Mouse (Mus musculus) hindbrain, embryonic 11.5 days (tissue): ENCODE data around the gene Nat8l. TPM values are rescaled to one million over a fixed set of nuclear protein-coding genes. Genes with fewer than 3 reads are reported as not detected.
A peak's percentile ranks its signal among the peaks of the same experiment; 100 is the strongest.

Experiments used
- ATAC-seq: fragments of 200-750 bp; cut with Nextera tagmentation; 2 replicates; pipeline ENCODE4 v1.8.0; 2017; ENCODE audit warnings: mild to moderate bottlenecking, moderate TSS enrichment, moderate library complexity; ENCODE audit not compliant: low FRiP score
- DNase-seq: peaks from one replicate; pipeline ENCODE4 v3.0.0-alpha.2; 2015; ENCODE audit warnings: low spot score
- H3K27ac ChIP-seq: fragments of 300-500 bp; sonication (generic); 2 replicates; pipeline ENCODE4 v1.5.1; 2014; ENCODE audit warnings: mild to moderate bottlenecking, low read depth, low read length
- H3K27me3 ChIP-seq: fragments of 300-500 bp; sonication (generic); 2 replicates; pipeline ENCODE4 v1.6.1; 2014; ENCODE audit warnings: mild to moderate bottlenecking, low read length, moderate library complexity, mixed read lengths; ENCODE audit not compliant: control insufficient read depth, insufficient read depth
- H3K36me3 ChIP-seq: fragments of 300-500 bp; sonication (generic); 2 replicates; pipeline ENCODE4 v1.6.1; 2014; ENCODE audit warnings: mild to moderate bottlenecking, low read length, moderate library complexity, mixed read lengths; ENCODE audit not compliant: control insufficient read depth, insufficient read depth
- H3K4me1 ChIP-seq: fragments of 300-500 bp; sonication (generic); replicated peaks from 2 replicates; pipeline ENCODE4 v1.6.1; 2014; ENCODE audit warnings: low read length, mixed read lengths; ENCODE audit not compliant: control insufficient read depth, insufficient read depth
- H3K4me2 ChIP-seq: fragments of 300-500 bp; sonication (generic); replicated peaks from 2 replicates; pipeline ENCODE4 v1.6.1; 2014; ENCODE audit warnings: mild to moderate bottlenecking, low read depth, low read length
- H3K4me3 ChIP-seq: fragments of 300-500 bp; sonication (generic); 2 replicates; pipeline ENCODE4 v1.5.1; 2014; ENCODE audit warnings: low read depth, low read length
- H3K9ac ChIP-seq: fragments of 300-500 bp; sonication (generic); 2 replicates; pipeline ENCODE4 v1.6.1; 2014; ENCODE audit warnings: low read depth, low read length
- H3K9me3 ChIP-seq: fragments of 300-500 bp; sonication (generic); 2 replicates; pipeline ENCODE4 v1.6.1; 2016; ENCODE audit warnings: low read length; ENCODE audit not compliant: control insufficient read depth
- WGBS: fragments of 180-500 bp; shearing (Covaris S2); extraction: QIAGEN DNeasy Blood & Tissue Kit; methylation state at CpG from one replicate; pipeline ENCODE4 v1.1.7; 2014; 5-methylcytosine and 5-hydroxymethylcytosine counted together
- polyA plus RNA-seq: library from polyadenylated mRNA; unstranded; fragments of >200 nt; fragmentation: Nextera tagmentation; extraction: Ambion mirVana; gene quantifications from 2 replicates; pipeline ENCODE4 v1.2.1, GENCODE M21; 2014

The Nat8l gene
- polyA plus RNA-seq, 1 experiment from 2014 or later = 1.2 TPM

- H3K36me3 ChIP-seq = no peaks in the 10 kb centered on the region
- H3K27ac ChIP-seq = no peak overlapping the region
- H3K9me3 ChIP-seq = no peaks in the 10 kb centered on the region
- H3K4me2 ChIP-seq = peak overlapping the region; percentile 92
- 88% methylated on average over 3 of the region's 3 CpGs for WGBS
- H3K4me1 ChIP-seq = peaks cover 8% of the 10 kb centered on the region; the same call in 1 of the 2 replicates
- ATAC-seq (no peak), DNase-seq (no peak)
- H3K27me3 ChIP-seq = no peaks in the 10 kb centered on the region
- peak overlapping the region; percentile 62; the same call in 1 of the 2 replicates for H3K4me3 ChIP-seq
- H3K9ac ChIP-seq = no peak overlapping the region
These were observed 2.7 kb downstream of the Nat8l start for GRCm38 (mm10) chr5:33998505-33998877.

GRCm38 (mm10) chr5:33999466-34000090, 3.8 kb downstream of the Nat8l start:
- 86% methylated on average over 6 of the region's 6 CpGs for WGBS
- Histone ChIP-seq H3K4me2 (peak overlapping the region; percentile 13; the same call in 1 of the 2 replicates), H3K27me3 (no peaks in the 10 kb centered on the region), H3K4me3 (no peak overlapping the region), H3K4me1 (peaks cover 8% of the 10 kb centered on the region; the same call in 1 of the 2 replicates), H3K9me3 (no peaks in the 10 kb centered on the region), H3K36me3 (no peaks in the 10 kb centered on the region), H3K27ac (no peak overlapping the region), H3K9ac (no peak overlapping the region)
- ATAC-seq (no peak), DNase-seq (no peak)

- Histone ChIP-seq H3K4me3 (no peak overlapping the region), H3K27me3 (no peaks in the 10 kb centered on the region), H3K4me2 (no peak overlapping the region), H3K36me3 (no peaks in the 10 kb centered on the region), H3K9me3 (no peaks in the 10 kb centered on the region), H3K9ac (no peak overlapping the region), H3K27ac (no peak overlapping the region), H3K4me1 (peaks cover 8% of the 10 kb centered on the region; the same call in 1 of the 2 replicates)
- 96% methylated on average over 25 of the region's 25 CpGs for WGBS
- ATAC-seq = no peak
- DNase-seq = no peak
These were observed 5.0 kb downstream of the Nat8l start for GRCm38 (mm10) chr5:34000809-34001208.

GRCm38 (mm10) chr5:34001401-34001800, 5.6 kb downstream of the Nat8l start:
- no peaks in the 10 kb centered on the region for H3K36me3 ChIP-seq

GRCm38 (mm10) chr5:34002636-34003035, 6.9 kb downstream of the Nat8l start:
- Histone ChIP-seq H3K9me3 (no peaks in the 10 kb centered on the region), H3K36me3 (no peaks in the 10 kb centered on the region), H3K27ac (no peak overlapping the region), H3K4me3 (no peak overlapping the region), H3K9ac (no peak overlapping the region), H3K4me2 (no peak overlapping the region), H3K4me1 (peaks cover 7% of the 10 kb centered on the region; the same call in 1 of the 2 replicates), H3K27me3 (no peaks in the 10 kb centered on the region)
- no peak for ATAC-seq
- DNase-seq = no peak
- 94% methylated on average over 4 of the region's 4 CpGs for WGBS

More at GRCm38 (mm10) chr5:34001401-34001800, 5.6 kb downstream of the Nat8l start:
- H3K4me3 ChIP-seq = no peak overlapping the region
- H3K4me2 ChIP-seq = no peak overlapping the region
- DNase-seq (no peak), ATAC-seq (no peak)
- no peak overlapping the region for H3K9ac ChIP-seq
- H3K4me1 ChIP-seq = peaks cover 8% of the 10 kb centered on the region; the same call in 1 of the 2 replicates
- H3K27ac ChIP-seq = no peak overlapping the region
- H3K27me3 ChIP-seq = no peaks in the 10 kb centered on the region
- 100% methylated on average over 1 of the region's 1 CpGs for WGBS
- H3K9me3 ChIP-seq = no peaks in the 10 kb centered on the region

- Histone ChIP-seq H3K36me3 (no peaks in the 10 kb centered on the region), H3K4me2 (no peak overlapping the region), H3K27me3 (no peaks in the 10 kb centered on the region), H3K4me3 (no peak overlapping the region), H3K4me1 (no peaks in the 10 kb centered on the region), H3K9ac (no peak overlapping the region), H3K9me3 (no peaks in the 10 kb centered on the region), H3K27ac (no peak overlapping the region)
- DNase-seq = no peak
- WGBS = 85% methylated on average over 5 of the region's 5 CpGs
- ATAC-seq = no peak
These were observed 8.8 kb downstream of the Nat8l start for GRCm38 (mm10) chr5:34004618-34005017.

GRCm38 (mm10) chr5:34006832-34007231, 11.0 kb downstream of the Nat8l start:
- Histone ChIP-seq H3K4me3 (no peak overlapping the region), H3K9ac (no peak overlapping the region), H3K4me2 (no peak overlapping the region), H3K27ac (no peak overlapping the region), H3K27me3 (no peaks in the 10 kb centered on the region), H3K4me1 (no peaks in the 10 kb centered on the region), H3K36me3 (no peaks in the 10 kb centered on the region), H3K9me3 (no peaks in the 10 kb centered on the region)
- no peak for ATAC-seq
- no peak for DNase-seq
- WGBS = 83% methylated on average over 4 of the region's 4 CpGs

GRCm38 (mm10) chr5:34007392-34007941, 11.7 kb downstream of the Nat8l start:
- ATAC-seq (no peak), DNase-seq (no peak)
- Histone ChIP-seq H3K4me1 (no peaks in the 10 kb centered on the region), H3K27ac (no peak overlapping the region), H3K9me3 (no peaks in the 10 kb centered on the region), H3K36me3 (no peaks in the 10 kb centered on the region), H3K4me2 (no peak overlapping the region), H3K4me3 (no peak overlapping the region), H3K9ac (no peak overlapping the region), H3K27me3 (no peaks in the 10 kb centered on the region)
- 87% methylated on average over 4 of the region's 4 CpGs for WGBS

GRCm38 (mm10) chr5:34014652-34015051, 18.9 kb downstream of the Nat8l start:
- H3K4me1 ChIP-seq = no peaks in the 10 kb centered on the region
- 73% methylated on average over 1 of the region's 1 CpGs for WGBS
- ATAC-seq = no peak

More at GRCm38 (mm10) chr5:34014652-34015051, 18.9 kb downstream of the Nat8l start:
- Histone ChIP-seq H3K27me3 (no peaks in the 10 kb centered on the region), H3K9me3 (no peaks in the 10 kb centered on the region), H3K9ac (no peak overlapping the region), H3K27ac (no peak overlapping the region), H3K4me2 (no peak overlapping the region), H3K36me3 (no peaks in the 10 kb centered on the region), H3K4me3 (no peak overlapping the region)
- DNase-seq = peak; percentile 12
